Mouse (Mus musculus): Measurements from ENCODE around the gene Ascl2.

Gene Ascl2

DNA sequence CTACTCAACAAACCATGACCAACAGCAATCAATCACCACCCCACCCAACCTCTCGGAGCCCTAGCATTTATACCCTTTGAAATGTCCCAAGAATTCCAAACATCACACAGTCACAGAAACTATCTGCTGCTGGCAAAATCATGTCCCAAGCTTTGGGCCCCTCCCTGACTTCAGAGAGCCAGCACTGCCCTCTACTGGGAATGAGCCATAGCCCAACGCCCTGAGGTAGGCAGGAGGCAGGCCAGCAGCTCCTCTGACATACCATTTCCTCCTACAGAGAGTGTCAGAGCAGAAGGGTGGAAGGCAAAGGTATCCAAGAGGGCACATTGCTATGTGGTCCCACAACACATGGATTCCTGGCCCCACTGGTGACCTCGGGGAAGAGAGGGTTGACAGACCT, 33.6 kb upstream of the Ascl2 start:
- DNase-seq (ENCODE audit: low read depth, low spot score): peak; percentile 26

DNA sequence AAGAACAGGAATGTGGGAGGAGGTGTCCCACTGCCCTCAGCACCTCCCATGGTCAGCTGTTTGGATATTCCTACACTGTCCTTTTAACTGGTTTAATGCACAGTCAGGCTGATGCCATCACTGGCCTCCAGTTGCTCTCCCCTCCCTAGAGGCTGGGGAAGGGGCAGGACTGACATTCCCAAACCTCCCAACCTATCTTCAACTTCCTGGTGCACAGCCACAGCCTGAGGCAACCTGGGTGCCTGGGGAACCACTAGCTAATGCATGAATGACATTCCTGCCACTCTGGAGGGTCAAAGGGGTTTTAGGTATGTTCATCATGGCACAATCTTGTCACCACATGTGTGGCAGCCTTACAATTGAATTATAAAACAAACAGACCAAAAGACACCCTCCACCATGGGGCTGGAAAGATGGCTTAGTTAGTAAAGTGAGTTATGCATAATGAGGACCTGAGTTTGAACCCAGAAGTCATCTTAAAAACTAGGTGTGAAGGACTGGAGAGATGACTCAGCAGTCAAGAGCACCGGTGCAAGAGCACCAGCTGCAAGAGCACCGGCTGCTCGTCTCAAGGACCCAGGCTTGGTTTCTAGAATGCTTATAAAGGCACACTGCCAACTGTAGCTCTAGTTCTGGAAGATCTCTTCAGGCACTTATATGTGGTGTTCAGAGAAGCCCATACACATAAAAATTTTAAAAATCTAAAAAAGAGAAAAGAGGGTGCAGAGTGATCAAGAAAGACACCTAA, 28.5 kb upstream of the Ascl2 start:
- DNase-seq (ENCODE audit: low read depth, low spot score): no peak

DNA sequence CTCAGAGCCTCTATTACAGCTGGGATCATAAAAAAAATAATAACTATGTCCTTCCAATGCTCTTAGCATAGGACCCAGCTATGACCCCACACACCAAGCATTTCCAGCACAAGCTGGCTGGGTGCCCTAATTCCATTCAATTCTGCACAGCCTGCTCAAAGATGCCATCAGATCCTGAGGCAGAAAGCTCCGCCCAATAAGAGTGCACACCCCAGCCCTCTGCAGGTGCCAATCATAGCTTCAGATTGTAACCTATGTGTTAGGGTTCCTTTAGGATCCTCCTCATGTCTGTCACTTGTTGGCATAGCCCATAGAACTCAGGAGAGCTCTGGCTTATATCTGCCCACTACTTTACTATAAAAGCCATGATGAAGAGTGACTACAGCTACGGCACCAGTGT, 27.9 kb upstream of the Ascl2 start:
- DNase-seq (ENCODE audit: low read depth, low spot score): no peak

DNA sequence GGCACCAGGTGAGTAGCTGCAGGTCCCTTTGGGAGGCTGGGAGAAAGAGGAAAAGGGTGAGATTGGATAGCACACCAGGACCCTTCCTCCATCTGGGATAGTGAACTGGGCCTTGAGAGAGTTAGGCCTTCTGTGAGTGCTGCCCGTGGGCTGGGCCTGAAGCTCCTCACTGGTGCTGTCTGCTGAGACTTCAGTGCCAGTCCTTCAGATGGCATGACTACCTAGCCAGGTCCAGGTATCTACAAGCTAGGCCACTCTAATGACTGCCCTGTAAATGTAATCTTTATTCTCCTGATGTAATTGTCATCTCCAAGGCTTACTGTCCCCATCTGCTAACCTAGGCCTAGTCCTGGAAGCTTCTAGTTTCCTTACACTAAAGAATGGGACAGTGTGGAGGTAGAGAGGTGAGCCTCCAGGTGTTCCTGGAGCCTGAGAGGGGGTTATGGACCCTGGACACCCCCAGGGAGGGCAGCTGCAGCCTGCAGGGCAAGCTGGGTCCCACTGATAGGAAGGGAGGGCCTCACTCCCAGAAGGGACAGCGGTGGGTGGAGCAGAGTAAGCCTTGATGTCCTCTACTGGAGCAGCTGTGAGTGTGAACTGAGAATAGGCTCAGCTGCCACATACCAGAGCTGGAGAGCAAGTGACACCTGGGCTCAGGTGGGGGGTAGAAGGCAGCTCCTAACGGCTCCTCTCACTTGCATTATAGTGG, 26.7 kb upstream of the Ascl2 start:
- DNase-seq (ENCODE audit: low read depth, low spot score): no peak

DNA sequence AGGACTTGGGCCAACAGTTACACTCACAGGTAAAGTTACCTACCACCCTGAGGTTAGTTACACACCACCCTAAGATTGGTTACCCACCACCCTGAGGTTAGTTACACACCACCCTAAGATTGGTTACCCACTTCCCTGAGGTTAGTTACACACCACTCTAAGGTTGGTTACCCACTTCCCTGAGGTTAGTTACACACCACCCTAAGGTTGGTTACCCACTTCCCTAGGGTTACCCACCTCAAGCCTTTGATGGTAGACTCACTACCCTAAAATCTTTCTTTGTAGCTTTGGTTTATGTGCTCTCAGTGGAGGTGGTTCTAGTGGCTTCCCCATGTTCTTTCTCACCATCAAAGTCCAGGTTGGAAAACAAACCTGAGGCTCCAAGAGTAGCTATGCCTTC, 25.9 kb upstream of the Ascl2 start:
- no peak for DNase-seq (ENCODE audit: low read depth, low spot score)

DNA sequence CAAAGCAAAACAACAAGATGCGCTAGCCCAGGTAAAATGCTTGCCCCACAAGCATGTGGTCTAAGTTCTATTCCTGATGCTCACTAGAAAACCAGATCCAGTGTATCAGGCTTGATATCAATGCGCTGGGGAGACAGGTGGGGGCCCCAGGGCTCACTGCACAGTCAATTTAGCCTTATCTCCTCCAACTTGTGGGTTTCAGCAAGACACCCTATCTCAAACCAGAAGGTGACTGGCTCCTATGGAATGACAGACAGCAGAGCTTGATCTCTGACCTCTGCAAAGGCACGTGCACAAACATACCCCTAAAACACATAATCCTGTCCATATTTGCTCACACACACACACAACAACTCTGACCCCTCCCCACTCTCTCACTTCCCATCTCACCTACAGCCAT, 18.7 kb upstream of the Ascl2 start:
- DNase-seq (ENCODE audit: low read depth, low spot score): no peak

DNA sequence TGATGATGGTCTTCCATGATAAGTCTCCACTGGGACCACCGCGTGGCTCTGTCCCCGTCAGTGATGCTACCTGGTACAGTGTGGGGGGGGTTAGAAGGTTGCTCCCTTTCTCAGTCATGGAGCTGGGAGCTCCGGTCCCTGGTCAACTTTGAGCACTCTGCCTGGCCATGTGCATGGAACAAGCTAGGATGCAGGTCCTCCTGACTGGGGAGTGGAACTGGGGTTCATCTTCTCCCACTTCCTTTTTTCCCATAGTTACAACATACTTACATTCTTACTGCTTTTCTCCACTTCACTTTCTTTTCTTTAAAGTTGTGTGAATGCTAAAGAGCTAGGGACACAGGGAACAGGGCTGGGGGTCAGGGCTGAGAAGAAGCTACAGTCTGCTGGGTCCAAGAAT, 16.1 kb upstream of the Ascl2 start:
- no peak for DNase-seq (ENCODE audit: low read depth, low spot score)

DNA sequence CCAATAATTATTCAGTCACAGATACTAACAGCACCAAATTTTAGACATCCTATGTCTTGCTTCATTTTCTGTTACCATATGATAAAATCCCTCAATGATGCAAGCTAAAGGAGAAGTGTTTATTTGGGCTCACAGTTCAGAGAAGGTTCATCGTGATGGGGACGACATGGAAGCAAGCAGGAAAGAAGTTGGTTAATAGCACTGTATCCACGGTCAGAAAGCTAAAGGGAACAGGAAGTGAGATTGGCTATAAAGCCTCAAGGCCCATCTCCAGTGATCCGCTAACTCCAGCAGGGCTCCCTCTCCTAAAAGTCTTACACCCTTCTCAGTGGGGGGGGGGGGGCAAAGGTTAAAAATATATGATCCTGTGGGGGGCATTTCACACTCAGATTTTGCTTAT, 12.8 kb upstream of the Ascl2 start:
- DNase-seq (ENCODE audit: low read depth, low spot score): no peak

DNA sequence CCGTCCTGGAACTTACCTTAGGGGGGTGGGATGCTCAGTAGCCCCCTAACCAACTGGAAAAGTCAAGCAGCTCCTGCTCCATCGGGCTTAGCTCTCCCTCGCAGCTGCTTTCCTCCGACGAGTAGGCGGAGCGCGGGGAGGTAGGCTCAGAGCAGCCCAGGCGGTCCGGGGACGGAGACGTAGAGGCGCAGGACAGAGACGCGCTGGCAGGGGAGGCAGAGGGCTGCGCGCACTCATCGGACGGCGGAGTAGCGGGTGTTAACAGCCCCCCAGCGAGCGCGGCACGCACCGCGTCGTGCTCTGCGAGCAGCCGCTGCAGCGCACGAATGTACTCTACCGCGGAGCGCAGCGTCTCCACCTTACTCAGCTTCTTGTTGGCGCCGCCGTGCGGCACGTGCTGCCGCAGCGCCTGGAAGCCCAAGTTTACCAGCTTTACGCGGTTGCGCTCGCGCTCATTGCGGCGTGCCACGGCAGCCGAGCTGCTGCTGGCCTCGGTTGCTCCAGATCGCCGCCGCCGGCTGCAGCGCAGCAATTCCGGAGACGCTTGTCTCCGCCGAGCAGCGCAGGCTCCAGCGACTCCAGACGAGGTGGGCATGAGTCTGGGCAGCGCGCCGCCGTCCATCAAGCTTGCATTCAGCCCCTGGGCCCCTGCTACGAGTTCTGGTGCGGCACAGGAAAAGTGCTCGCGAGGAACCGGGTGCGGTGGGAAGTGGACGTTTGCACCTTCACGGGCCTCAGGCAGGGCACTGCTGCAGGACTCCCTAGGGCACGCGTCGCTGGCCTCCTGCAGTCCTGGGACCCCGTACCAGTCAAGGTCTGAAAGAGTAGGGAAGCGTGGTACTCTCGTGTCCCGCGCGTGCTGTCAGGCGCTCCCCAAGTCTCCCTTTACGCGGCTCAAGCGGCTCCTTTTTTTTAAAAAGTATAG, 918 bp downstream of the Ascl2 start:
- peak; percentile 84 for DNase-seq (ENCODE audit: low read depth, low spot score)

DNA sequence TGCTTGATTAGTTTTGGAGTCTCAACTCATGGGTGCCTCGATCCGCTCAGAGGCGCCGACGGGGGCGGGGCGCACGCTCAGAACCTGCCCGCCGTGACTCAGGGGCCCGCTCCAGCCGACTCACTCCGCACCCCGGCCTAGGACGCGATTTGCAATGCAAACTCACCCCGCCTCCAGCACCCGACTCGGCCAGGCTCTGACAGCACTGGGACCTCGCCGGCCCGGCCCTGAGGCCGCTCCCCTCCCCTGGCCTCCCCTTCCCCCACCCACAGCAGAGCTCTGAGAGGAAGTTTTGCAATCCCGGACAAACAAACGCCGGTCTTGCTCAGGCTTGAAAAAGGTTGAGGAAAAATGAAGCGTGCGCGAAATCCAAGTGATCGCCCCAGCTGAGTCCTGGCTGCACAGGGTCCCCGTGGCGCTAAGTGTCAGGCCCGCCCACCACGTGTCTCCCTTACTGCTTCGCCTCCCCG, 1.6 kb downstream of the Ascl2 start:
- DNase-seq (ENCODE audit: low read depth, low spot score): peak; percentile 12

DNA sequence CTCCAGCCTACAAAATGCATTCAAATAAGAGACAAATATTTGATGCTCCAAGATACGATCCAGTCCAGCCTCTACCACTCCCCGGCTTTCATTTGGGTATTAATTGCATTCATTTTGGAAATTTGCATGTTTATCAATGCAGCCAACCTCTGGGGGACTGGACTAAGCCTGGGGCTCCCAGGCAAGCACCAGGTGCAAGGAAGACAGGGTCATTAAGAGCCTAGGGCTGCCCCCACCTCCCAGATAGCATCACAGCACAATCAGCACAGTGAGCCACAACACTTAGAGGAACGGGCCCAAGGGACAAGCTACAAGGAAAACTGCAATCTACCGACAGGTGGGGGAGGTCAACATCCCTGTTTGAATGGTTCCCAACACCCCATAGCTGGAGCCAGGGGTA, 9.3 kb downstream of the Ascl2 start:
- DNase-seq (ENCODE audit: low read depth, low spot score): no peak

DNA sequence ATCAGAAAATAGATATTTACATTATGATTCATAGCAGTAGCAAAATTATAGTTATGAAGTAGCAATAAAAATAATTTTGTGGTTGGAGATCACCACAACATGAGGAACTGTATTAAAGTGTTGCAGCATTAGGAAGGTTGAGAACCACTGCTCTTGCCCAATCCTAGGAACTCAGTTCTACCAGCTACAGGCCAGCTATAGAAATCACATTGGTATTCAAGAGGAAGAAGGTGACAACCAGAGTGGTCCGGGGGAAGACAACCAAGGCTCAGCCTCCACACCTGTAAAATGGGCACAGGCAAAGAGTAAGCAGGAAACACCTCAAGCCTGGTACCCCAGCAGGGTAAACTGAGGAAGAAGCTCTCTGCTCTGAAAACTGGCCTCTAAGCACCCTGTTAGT, 10.2 kb downstream of the Ascl2 start:
- DNase-seq (ENCODE audit: low read depth, low spot score): no peak

DNA sequence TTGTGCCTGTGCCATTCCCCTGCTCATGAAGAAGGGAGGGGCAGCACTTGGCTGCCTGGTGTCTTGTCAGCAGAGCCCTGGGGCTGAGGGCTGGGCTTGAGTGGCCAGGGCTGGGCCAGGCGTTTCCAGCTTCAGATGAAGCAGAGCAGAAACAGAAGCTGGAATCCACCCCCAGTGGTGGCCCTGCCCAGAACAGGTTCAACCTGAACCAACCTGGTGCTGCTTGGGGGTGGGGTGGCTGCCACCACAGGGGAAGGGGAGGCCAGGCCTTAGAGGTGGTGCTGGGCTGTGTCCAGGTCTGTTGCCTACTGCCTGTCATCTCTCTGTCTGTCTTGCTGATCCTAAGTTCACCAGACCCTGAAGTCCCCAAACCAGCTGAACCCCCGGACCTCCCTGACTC, 13.0 kb downstream of the Ascl2 start:
- no peak for DNase-seq (ENCODE audit: low read depth, low spot score)

DNA sequence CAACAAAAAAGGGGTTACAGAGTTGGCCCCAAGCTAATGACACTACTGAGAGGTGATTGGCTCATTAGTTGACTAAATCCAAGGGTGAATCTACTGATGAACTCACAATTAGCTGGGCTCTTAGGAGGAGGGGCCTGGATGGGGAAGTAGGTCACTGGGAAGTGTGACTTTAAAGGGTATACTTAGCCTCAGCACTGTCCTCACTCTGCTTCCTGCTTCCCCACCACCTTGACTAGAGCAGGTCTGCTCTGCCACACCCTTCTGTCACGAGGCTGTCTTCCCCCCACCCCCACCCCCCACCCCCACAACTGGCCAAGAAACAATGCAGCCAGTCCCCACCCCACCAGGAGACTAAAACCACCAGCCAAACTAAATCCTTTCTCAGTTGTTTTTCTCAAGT, 19.5 kb downstream of the Ascl2 start:
- no peak for DNase-seq (ENCODE audit: low read depth, low spot score)

DNA sequence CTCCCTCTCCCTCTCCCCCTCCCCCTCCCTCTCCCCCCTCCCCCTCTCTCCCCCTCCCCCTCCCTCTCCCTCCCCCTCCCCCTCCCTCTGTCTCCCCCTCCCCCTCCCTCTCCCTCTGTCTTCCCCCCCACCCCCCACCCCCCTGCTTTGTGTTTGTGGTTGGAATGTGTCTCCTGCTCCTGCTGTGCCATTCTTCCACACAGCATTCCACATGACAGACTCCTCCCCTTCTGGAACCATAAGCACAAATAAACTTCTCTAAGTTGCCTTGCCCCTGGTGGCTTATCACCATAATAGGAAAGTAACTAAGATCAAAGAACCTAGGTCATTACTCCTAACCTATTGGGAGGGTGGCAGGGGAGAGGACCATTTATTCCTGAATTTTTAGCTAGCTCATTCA, 31.4 kb downstream of the Ascl2 start:
- DNase-seq (ENCODE audit: low read depth, low spot score): no peak

DNA sequence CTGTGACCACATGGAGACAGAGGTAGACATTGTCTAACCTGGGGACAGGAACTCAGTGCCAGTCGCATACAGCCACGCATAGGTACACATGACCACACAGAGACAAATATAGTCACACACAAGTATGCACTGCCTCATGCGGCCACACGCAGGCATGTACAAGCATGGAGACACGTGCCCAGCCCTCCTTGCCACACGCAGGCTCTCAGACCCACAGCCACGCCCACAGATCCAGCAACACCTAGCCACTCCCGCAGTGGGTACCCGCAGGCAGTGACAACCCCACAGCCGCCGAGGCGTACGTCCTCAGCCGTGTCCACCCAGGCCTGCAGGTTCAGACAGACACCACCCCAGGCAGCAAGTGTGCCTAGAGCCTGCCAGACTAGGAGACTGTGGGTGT, 33.4 kb downstream of the Ascl2 start:
- DNase-seq (ENCODE audit: low read depth, low spot score): no peak

DNA sequence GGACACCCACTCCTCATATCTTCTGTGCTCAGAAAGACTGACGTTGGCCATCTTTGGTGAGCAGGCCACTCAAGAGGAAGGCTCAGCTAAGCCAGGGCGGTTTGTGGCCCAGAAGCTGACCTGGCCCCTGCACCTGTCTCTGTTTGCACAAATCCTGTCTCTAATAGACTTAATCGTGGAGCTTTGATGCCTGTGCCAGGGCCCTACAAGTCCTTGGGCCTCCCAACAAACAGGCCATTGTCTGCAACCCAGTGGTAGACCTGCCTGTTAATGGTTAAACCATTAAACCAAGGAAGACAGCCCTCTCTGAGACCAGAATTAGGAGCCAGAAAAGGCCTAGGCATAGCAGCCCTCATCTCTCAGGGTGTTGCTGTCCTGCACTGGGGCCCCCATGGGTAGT, 36.6 kb downstream of the Ascl2 start:
- DNase-seq (ENCODE audit: low read depth, low spot score): no peak

DNA sequence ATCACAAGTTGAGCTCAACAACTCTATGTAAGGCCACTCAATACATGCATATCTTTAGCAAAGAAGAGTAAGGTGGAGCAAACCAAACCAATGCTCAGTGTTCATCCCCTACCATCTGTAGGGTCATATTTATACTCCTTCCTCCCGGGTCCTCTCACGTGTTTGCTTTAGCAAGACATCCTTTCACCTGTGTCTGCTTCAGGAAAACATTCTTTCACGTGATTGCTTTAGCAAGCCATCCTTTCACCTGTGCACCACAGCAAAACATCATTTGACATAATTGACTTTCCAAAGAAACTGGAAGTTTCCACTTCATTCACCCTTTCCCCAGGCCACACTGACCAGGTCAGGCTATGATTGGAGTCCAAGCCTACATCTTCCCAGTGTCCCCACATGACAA, 38.0 kb downstream of the Ascl2 start, which contains the start of gene Th:
Gene Th, minus strand, starts transcription at position 101 of the 400 bp plus-strand sequence.
- DNase-seq (ENCODE audit: low read depth, low spot score): no peak

DNA sequence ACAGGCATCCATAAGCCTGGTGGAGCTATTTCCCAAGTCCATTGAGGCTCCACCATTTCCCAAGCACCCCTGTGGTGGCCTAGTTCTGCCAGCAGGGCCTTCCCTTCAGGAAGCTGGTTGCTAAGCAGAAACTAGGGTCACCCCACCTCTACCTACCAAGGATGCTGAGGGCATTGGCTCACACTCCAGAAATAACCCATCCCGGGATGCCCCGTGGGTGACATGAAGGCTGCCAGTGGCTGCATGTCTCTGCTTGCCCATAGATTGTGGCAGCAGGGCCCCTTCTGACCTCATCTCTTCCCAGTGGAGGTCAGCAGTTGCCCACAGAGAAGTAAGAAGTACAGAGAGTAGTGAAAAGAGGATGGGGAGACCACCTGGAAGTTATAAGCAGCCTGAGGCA, 39.5 kb downstream of the Ascl2 start:
- no peak for DNase-seq (ENCODE audit: low read depth, low spot score)

DNA sequence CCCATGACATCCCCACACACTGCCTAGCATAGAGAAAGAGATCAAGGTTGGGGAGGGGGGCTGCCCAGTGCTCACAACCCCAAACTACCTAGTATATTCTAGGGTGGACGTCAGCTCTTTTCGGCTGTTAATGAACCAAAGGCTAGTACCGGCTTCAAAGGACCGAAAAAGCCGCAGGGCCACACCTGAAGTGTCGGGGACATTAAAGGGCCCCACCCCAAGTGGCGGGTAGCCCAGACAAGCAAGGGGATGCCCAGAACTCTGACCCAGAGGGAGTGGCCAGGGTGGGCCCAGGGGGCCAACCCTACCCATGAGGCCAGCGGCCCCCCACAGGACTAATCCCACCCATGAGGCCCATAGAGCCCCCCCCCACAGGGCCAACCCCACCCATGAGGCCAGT, 41.8 kb downstream of the Ascl2 start:
- DNase-seq (ENCODE audit: low read depth, low spot score): no peak

DNA sequence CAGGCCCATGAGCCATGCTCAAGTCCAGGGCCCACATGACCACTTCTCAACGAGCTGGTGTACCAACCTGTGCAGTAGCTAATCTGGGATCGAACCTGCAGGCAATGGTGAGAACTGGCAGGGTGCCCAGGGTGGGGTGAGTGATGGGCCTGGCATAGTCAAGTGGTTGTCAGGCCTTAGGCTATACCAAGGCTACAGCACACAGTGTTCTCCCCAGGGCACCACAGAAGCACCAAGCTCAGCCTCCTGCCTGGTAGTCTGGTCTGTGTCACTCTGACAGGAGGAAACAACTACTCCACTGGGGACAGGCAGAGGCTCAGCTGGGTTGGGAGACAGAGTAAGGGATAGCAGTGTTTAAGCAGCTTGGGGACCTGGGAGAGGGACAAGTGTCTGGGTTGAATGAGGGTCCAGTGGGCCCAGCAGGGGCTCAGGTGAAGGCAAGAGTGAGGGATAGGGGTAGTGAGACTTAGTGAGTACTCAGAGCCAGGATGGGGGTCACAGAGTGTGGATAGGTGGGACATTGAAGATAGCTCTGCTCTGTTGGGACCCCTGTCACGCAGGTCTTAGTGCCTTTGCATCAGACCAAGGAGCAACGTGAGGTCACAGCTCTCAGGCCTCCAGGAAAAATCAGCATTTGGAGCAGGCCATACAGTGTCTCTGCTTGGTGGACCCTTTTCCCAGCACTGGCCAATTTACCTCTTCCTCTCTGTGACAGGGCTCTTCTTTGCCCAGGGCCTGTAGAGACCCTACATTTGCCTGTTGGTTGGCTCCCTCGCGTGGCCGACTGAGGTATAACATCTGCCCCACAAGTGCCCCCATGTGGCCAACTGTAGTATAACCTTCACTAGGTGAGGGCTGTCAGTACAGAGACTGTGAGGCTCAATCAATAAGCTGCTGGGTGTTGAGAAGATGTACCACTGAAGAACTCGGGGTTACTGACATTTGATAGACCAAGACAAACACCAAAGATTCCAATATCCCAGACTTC, 50.1 kb downstream of the Ascl2 start:
- DNase-seq (ENCODE audit: low read depth, low spot score): peak; percentile 65
